Mouse (Mus musculus) liver, embryonic 13.5 days (tissue): ENCODE data around the gene Tpst1. TPM values are rescaled to one million over a fixed set of nuclear protein-coding genes. Genes with fewer than 3 reads are reported as not detected.

Experiments used
- ATAC-seq: fragments of 200-750 bp; cut with Nextera tagmentation; 2 replicates; pipeline ENCODE4 v1.8.0; 2017; ENCODE audit warnings: low read depth, mild to moderate bottlenecking, moderate number of reproducible peaks, moderate library complexity
- DNase-seq: peaks from one replicate; pipeline ENCODE4 v3.0.0; 2022
- H3K27ac ChIP-seq: fragments of 300-500 bp; sonication (generic); 2 replicates; pipeline ENCODE4 v1.5.1; 2015; ENCODE audit warnings: moderate library complexity, mild to moderate bottlenecking, inconsistent platforms
- H3K27me3 ChIP-seq: fragments of 300-500 bp; sonication (generic); 2 replicates; pipeline ENCODE4 v1.6.1; 2015; ENCODE audit warnings: mild to moderate bottlenecking, inconsistent platforms
- H3K36me3 ChIP-seq: fragments of 300-500 bp; sonication (generic); 2 replicates; pipeline ENCODE4 v1.6.1; 2015; ENCODE audit warnings: mild to moderate bottlenecking, inconsistent platforms
- H3K4me1 ChIP-seq: fragments of 300-500 bp; sonication (generic); replicated peaks from 2 replicates; pipeline ENCODE4 v1.6.1; 2015; ENCODE audit warnings: inconsistent platforms
- H3K4me2 ChIP-seq: fragments of 300-500 bp; sonication (generic); 2 replicates; pipeline ENCODE4 v1.6.1; 2015; ENCODE audit warnings: inconsistent platforms, mild to moderate bottlenecking, moderate library complexity
- H3K4me3 ChIP-seq: fragments of 300-500 bp; sonication (generic); replicated peaks from 2 replicates; pipeline ENCODE4 v1.5.1; 2015; ENCODE audit warnings: mild to moderate bottlenecking, inconsistent platforms
- H3K9ac ChIP-seq: fragments of 300-500 bp; sonication (generic); 2 replicates; pipeline ENCODE4 v1.6.1; 2015; ENCODE audit warnings: mild to moderate bottlenecking, inconsistent platforms
- H3K9me3 ChIP-seq: fragments of 300-500 bp; sonication (generic); replicated peaks from 2 replicates; pipeline ENCODE4 v1.6.1; 2016; ENCODE audit warnings: inconsistent platforms
- WGBS: fragments of 180-500 bp; shearing (Covaris S2); methylation state at CpG from one replicate; pipeline ENCODE4 v1.1.7; 2015; ENCODE audit not compliant: insufficient replicate concordance; 5-methylcytosine and 5-hydroxymethylcytosine counted together
- polyA plus RNA-seq: library from polyadenylated mRNA; unstranded; fragments of >200 nt; fragmentation: Nextera tagmentation; extraction: Ambion mirVana; gene quantifications from 2 replicates; pipeline ENCODE4 v1.2.1, GENCODE M21; 2015

The Tpst1 gene
- polyA plus RNA-seq, 1 experiment from 2014 or later: 27.2 TPM

DNA sequence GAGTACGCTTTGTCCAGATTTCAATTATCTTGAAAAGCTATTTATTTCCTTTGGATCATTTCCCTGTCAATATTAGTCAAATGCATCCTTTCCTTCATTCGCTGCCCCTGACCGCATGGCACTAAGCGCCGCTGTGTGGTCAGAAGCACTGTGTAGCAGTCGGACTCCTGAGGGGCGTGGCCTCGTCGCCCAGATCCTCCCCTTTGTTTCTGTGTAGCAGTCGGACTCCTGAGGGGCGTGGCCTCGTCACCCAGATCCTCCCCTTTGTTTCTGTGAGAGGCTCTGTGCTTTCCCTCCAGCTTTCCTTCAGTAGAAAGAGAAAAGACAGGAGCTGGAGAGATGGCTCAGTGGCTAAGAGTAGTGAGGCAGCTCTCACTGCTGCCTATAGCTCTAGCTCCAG, 23.6 kb downstream of the Tpst1 start:
- peaks cover 35% of the 10 kb centered on the region for H3K4me1 ChIP-seq
- H3K36me3 ChIP-seq: peaks cover 11% of the 10 kb centered on the region
- H3K9ac ChIP-seq: no peak overlapping the region
- no peak overlapping the region for H3K4me3 ChIP-seq
- H3K27me3 ChIP-seq: no peaks in the 10 kb centered on the region
- H3K27ac ChIP-seq: peak overlapping the region; percentile 42; the same call in 1 of the 2 replicates
- H3K9me3 ChIP-seq: no peaks in the 10 kb centered on the region
- 0 out of 2 replicates have a peak, but pooled peaks have one; percentile 51 for ATAC-seq
- peak; percentile 34 for DNase-seq
- H3K4me2 ChIP-seq: no peak overlapping the region
- WGBS: 69% methylated on average over 12 of the region's 12 CpGs

DNA sequence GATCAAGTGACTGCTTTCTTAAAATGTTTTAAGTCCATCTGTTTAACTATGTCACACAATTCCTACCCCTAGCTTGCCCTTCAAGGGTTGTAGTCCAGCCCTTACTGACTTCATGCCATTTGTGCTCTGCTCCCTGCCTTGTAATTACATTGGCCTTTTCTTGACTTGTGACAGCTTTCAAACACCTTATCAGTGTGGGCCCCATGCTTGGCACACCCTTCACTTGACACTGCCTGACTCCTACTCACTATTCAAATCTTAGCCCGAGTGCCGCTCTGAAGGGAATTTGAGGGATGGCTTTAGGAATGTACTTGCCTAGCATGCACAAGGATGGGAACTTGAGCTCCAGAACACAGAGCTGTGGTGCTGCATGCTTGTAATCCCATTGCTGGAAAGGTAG, 24.7 kb downstream of the Tpst1 start:
- ATAC-seq (peak; percentile 96), DNase-seq (peak; percentile 51)
- peak overlapping the region; percentile 54 for H3K27ac ChIP-seq
- H3K27me3 ChIP-seq: no peaks in the 10 kb centered on the region
- H3K4me2 ChIP-seq: peak overlapping the region; percentile 52
- H3K36me3 ChIP-seq: peaks cover 22% of the 10 kb centered on the region
- peaks cover 27% of the 10 kb centered on the region for H3K4me1 ChIP-seq
- 0 out of 2 replicates have a peak overlapping the region, but pooled peaks have one; percentile 16 for H3K4me3 ChIP-seq
- H3K9me3 ChIP-seq: no peaks in the 10 kb centered on the region
- 21% methylated on average over 2 of the region's 2 CpGs for WGBS
- peak overlapping the region; percentile 49; the same call in 1 of the 2 replicates for H3K9ac ChIP-seq

DNA sequence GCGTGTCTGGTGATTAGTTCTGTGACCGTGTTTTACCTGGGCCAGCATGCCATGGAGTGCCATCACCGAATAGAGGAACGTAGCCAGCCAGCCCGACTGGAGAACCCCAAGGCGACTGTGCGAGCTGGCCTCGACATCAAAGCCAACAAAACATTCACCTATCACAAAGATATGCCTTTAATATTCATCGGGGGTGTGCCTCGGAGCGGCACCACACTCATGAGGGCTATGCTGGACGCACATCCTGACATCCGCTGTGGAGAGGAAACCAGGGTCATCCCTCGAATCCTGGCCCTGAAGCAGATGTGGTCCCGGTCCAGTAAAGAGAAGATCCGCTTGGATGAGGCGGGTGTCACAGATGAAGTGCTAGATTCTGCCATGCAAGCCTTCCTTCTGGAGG, 28.6 kb downstream of the Tpst1 start:
- Histone ChIP-seq H3K9me3 (no peaks in the 10 kb centered on the region), H3K4me2 (no peak overlapping the region), H3K4me1 (peaks cover 21% of the 10 kb centered on the region), H3K36me3 (peaks cover 26% of the 10 kb centered on the region), H3K27me3 (no peaks in the 10 kb centered on the region), H3K27ac (no peak overlapping the region), H3K9ac (no peak overlapping the region), H3K4me3 (no peak overlapping the region)
- DNase-seq (no peak), ATAC-seq (no peak)
- 87% methylated on average over 17 of the region's 17 CpGs for WGBS

DNA sequence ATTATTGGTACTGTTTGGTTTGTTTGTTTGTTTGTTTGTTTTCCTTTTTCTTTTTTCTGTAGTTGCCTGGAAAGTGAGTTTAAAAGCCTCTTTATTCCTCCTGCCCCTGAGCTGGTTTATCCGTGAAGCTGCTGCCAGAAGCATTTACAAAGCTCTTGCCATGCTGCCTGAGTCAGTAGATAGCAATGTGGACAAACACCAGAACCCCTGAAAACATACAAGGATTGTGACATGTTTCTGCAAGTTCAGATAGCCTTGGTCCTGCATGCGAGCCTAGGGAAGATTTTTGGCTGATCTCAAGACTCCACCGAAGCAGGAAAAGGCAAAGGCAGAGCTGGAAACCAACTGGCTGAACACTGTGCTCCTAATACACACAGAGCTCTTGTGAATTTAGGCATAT, 36.2 kb downstream of the Tpst1 start:
- H3K27me3 ChIP-seq: no peaks in the 10 kb centered on the region
- H3K4me3 ChIP-seq: no peak overlapping the region
- no peaks in the 10 kb centered on the region for H3K9me3 ChIP-seq
- 80% methylated on average over 3 of the region's 3 CpGs for WGBS
- DNase-seq (no peak), ATAC-seq (no peak)
- no peak overlapping the region for H3K9ac ChIP-seq
- no peak overlapping the region for H3K4me2 ChIP-seq
- H3K36me3 ChIP-seq: peaks cover 16% of the 10 kb centered on the region; the same call in 1 of the 2 replicates
- no peaks in the 10 kb centered on the region for H3K4me1 ChIP-seq
- H3K27ac ChIP-seq: no peak overlapping the region

DNA sequence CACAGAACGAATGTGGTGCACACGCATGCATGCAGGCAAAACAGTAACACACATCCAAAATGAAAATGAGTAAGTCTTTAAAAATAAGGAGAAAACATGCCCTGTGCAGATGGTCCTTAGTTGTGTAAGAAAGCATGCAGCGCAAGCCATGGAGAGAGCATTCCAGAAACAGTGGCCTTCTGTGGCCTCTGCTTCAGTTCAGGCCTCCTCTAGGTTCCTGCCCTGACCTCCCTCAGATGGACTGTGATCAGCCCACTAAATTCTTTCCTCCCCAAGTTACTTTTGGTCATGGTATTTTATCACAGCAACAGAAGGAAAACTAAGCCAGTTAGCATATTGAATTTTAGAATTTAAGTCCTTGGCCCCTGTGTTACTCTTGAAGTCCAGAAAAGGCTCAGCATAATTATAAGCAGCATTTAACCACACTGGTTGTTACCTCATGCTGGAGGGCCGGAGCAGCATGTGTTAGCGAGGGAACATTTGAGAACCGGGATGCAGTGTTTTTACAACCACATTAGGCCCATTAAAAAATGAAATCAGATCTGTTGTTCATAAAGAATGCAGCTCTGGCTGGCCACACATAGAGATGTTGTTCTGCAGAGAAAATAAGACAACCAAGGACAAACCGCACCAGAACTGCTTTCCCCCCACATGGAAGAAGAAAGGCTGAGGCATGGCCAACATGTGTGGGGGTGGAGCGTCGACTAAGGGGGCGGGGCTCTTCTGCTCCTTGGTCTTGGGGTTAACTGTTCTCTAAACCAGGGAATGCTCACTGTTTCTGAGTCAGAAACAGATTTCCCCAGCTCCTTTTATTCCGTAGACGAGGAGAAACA, 37.7 kb downstream of the Tpst1 start:
- Histone ChIP-seq H3K4me2 (no peak overlapping the region), H3K9ac (no peak overlapping the region), H3K27ac (no peak overlapping the region), H3K4me3 (no peak overlapping the region), H3K4me1 (no peaks in the 10 kb centered on the region), H3K9me3 (no peaks in the 10 kb centered on the region), H3K27me3 (no peaks in the 10 kb centered on the region), H3K36me3 (peaks cover 22% of the 10 kb centered on the region)
- ATAC-seq: no peak
- DNase-seq: no peak
- 79% methylated on average over 12 of the region's 12 CpGs for WGBS

DNA sequence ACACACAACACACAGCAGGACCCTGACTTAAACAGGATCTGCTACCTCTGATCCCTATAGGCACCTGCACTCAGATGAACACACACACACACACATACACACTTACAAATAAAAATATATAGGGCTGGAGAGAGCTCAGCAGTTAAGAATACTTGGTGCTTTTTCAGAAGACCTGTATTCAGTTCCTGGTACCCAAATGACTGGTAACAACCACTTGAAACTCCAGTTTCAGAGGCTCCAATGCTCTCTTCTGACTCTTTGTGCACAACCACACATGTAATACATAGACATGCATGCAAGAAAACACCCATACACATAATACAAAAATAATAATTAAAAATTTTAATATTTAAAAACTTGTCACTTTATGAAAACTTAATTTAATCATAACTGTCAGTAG, 39.5 kb downstream of the Tpst1 start:
- no peak overlapping the region for H3K27ac ChIP-seq
- peaks cover 35% of the 10 kb centered on the region for H3K36me3 ChIP-seq
- no peak overlapping the region for H3K4me2 ChIP-seq
- H3K4me3 ChIP-seq: no peak overlapping the region
- ATAC-seq: no peak
- DNase-seq: no peak
- no peaks in the 10 kb centered on the region for H3K9me3 ChIP-seq
- H3K4me1 ChIP-seq: no peaks in the 10 kb centered on the region
- no peak overlapping the region for H3K9ac ChIP-seq
- H3K27me3 ChIP-seq: no peaks in the 10 kb centered on the region

DNA sequence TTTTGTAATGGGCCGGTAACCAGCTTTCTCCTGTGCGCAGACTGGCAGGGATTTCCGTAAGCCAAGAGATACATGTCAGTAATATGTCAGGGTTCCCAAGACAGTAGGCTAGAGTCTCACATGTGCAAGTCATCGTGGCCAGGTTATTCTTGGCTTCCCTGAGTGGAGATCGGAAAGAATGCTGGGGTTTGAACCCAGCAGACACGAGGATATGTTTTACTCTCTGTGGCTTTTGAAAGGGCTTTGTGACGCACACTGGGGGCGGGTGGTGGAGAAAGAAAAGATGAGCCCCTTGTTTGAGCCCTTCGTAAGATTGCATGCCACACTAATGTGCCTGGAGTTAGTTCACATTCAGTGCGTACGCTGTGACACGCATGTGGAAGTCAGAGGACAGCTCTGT, 43.0 kb downstream of the Tpst1 start:
- no peak overlapping the region for H3K4me2 ChIP-seq
- H3K4me1 ChIP-seq: no peaks in the 10 kb centered on the region
- ATAC-seq (no peak), DNase-seq (no peak)
- peaks cover 23% of the 10 kb centered on the region for H3K36me3 ChIP-seq
- no peak overlapping the region for H3K27ac ChIP-seq
- H3K4me3 ChIP-seq: no peak overlapping the region
- H3K9me3 ChIP-seq: no peaks in the 10 kb centered on the region
- no peaks in the 10 kb centered on the region for H3K27me3 ChIP-seq
- no peak overlapping the region for H3K9ac ChIP-seq
- WGBS: 73% methylated on average over 12 of the region's 12 CpGs

DNA sequence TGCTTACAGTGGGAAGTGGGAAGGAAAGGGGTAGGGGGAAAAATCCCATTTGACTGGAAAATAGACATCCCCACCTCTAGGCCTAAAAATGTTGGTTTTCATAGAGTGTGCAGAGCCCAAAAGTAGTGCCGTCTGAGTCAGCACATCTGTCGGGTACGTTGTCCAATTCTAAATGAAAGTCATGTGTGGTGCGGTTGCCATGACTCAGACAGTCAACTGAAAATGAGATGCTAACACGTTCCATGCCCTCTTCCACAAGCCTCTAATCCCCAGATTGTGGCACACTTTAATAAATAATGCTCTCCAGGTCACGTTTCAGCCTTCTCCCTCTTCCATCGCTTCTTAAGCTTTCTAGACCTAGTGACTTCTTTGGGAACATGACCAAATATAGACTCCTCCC, 43.7 kb downstream of the Tpst1 start:
- H3K27me3 ChIP-seq: no peaks in the 10 kb centered on the region
- no peak overlapping the region for H3K27ac ChIP-seq
- WGBS: 84% methylated on average over 7 of the region's 7 CpGs
- DNase-seq (no peak), ATAC-seq (no peak)
- H3K4me3 ChIP-seq: no peak overlapping the region
- H3K4me2 ChIP-seq: no peak overlapping the region
- H3K4me1 ChIP-seq: no peaks in the 10 kb centered on the region
- H3K9me3 ChIP-seq: no peaks in the 10 kb centered on the region
- peaks cover 23% of the 10 kb centered on the region for H3K36me3 ChIP-seq
- H3K9ac ChIP-seq: no peak overlapping the region

DNA sequence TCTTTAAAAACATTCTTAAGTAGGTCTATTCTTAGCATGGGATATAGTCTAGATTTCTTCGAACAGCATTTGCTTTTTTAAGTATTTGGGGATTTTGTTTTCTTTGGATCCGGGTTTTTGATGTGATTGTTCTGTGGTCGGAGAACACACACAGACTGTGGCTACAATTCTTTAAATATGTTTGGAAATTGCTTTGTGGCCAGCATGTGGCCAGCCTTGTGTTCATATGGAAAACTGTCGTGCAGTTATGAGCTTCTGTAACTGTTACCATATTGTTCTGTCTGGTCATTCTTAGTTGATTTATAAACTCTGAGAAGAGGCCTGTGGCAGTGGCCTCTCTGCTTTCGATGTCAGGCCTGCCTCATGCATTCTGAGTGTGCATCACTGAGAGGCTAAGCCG, 44.8 kb downstream of the Tpst1 start:
- H3K4me2 ChIP-seq: no peak overlapping the region
- no peak overlapping the region for H3K27ac ChIP-seq
- H3K36me3 ChIP-seq: peaks cover 23% of the 10 kb centered on the region
- no peak overlapping the region for H3K9ac ChIP-seq
- no peaks in the 10 kb centered on the region for H3K9me3 ChIP-seq
- H3K4me1 ChIP-seq: no peaks in the 10 kb centered on the region
- WGBS: 77% methylated on average over 6 of the region's 6 CpGs
- DNase-seq: no peak
- H3K27me3 ChIP-seq: no peaks in the 10 kb centered on the region
- ATAC-seq: no peak
- H3K4me3 ChIP-seq: no peak overlapping the region

DNA sequence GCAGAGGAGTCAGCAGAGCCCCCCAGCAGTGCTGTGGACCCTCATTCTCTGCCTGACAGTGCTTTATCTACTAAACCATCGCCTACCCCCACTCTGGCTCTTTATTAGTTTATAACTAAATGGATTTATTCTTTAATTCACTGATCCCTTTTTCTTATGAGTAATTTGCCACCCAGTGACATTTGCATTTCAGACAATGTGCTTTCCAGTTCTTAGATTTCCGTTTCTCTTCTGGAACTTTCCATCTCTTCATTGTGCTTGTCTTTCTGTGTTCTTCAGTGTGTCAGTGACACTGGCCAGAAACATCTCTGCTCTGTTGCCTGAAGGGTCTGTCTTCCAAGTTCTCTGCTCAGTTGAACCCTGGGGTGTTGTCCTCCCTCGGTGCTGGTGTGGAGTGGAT, 46.1 kb downstream of the Tpst1 start:
- DNase-seq: no peak
- Histone ChIP-seq H3K4me3 (no peak overlapping the region), H3K4me2 (no peak overlapping the region), H3K9ac (no peak overlapping the region), H3K27me3 (no peaks in the 10 kb centered on the region), H3K9me3 (no peaks in the 10 kb centered on the region), H3K27ac (no peak overlapping the region), H3K36me3 (peaks cover 23% of the 10 kb centered on the region), H3K4me1 (no peaks in the 10 kb centered on the region)
- whole genome bisulfite sequencing: 69% methylated on average over 3 of the region's 3 CpGs
- ATAC-seq: no peak

DNA sequence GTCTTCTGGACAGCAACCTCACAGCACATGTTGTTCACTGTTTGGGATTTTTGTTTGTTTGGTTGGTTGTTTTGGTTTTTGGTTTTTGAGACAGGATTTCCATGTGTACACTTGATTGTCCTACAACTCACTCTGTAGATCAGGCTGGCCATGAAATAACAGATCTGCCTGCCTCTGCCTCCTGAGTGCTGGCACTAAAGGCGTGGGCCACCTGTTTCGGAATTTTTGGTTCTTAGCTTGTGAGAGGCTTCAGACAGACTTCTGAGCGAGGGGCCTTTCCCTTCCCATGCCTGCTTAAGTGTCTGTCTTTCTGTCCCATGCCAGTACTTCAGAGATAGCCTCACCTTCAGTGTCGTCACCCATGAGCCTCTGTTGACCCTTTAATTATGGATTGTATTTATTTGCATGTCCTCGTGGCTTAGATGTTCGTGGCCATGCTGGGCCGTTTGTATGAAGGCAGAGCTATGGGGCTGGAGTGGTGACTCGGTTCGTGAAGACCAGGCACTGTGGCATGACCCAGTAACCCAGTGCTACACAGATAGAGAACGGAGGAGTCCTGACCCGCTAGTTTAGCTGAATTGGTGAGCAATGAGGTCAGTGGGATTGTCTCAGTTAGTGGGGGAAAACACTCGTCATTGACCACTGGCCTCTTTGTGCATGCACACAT, 47.1 kb downstream of the Tpst1 start:
- 76% methylated on average over 12 of the region's 12 CpGs for WGBS
- DNase-seq (no peak), ATAC-seq (no peak)
- H3K27me3 ChIP-seq: no peaks in the 10 kb centered on the region
- H3K36me3 ChIP-seq: peaks cover 17% of the 10 kb centered on the region
- H3K4me3 ChIP-seq: no peak overlapping the region
- no peak overlapping the region for H3K4me2 ChIP-seq
- no peaks in the 10 kb centered on the region for H3K4me1 ChIP-seq
- H3K27ac ChIP-seq: no peak overlapping the region
- H3K9me3 ChIP-seq: no peaks in the 10 kb centered on the region
- H3K9ac ChIP-seq: no peak overlapping the region

DNA sequence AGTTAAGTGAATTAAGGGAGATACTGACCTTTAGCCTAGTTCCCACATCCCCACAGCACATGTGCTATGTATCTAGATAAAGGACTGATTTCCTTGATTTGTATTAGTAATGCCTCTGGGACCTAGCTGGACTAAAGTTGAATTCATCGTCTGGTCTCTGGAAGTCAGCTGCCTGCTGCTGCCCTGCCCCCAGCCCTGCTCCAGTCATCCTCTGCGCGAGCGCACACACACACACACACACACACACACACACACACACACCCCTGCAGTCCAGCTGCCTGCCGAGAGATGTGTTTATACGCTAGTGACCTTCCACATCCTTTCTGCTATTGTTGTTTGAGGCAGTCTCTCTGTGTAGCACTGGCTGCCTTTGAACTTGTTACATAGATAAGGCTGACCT, 47.8 kb downstream of the Tpst1 start:
- Histone ChIP-seq H3K4me3 (no peak overlapping the region), H3K27me3 (no peaks in the 10 kb centered on the region), H3K9me3 (no peaks in the 10 kb centered on the region), H3K27ac (no peak overlapping the region), H3K9ac (no peak overlapping the region), H3K4me2 (no peak overlapping the region), H3K4me1 (no peaks in the 10 kb centered on the region), H3K36me3 (peaks cover 12% of the 10 kb centered on the region)
- ATAC-seq: no peak
- no peak for DNase-seq
- 74% methylated on average over 6 of the region's 6 CpGs for WGBS
